Mouse (Mus musculus): ENCODE results near the gene Thsd4. TPM values are rescaled to one million over a fixed set of nuclear protein-coding genes. Genes with fewer than 3 reads are reported as not detected.
A peak's percentile ranks its signal among the peaks of the same experiment; 100 is the strongest.
"Not testable (repeated sequence)": the region's sequence is repeated elsewhere in the genome, so short reads cannot be mapped to it uniquely, and the experiment has no call there.

Gene Thsd4
- polyA plus RNA-seq, 1 experiment from 2014 or later, result 1.8 TPM

GRCm38 (mm10) chr9:60288789-60289188 is 233.1 kb downstream of the Thsd4 start:
- TF ChIP-seq CTCF (IDR thresholded peaks at IDR 0.05), result no peak
- ChIA-PET CTCF (no interaction called here), POLR2A (no interaction called here)
- no peak for DNase-seq (ENCODE audit: low read depth, low spot score)
- H3K27me3 ChIP-seq, result no peaks in the 10 kb centered on the region
- in situ Hi-C loops (cut with MboI; ENCODE audit: low pct_unique_long_range_greater_than_20kb), result no loop called here
- ATAC-seq, result no peak

GRCm38 (mm10) chr9:60286390-60286789 is 235.5 kb downstream of the Thsd4 start:
- no peak for TF ChIP-seq CTCF (IDR thresholded peaks at IDR 0.05)
- POLR2A ChIA-PET, result no interaction called here
- in situ Hi-C loops (cut with MboI; ENCODE audit: low pct_unique_long_range_greater_than_20kb), result no loop called here
- DNase-seq (ENCODE audit: low read depth, low spot score), result no peak
- no peak for ATAC-seq
- CTCF ChIA-PET, result no interaction called here
- no peaks in the 10 kb centered on the region for H3K27me3 ChIP-seq

GRCm38 (mm10) chr9:60285047-60285462 is 236.8 kb downstream of the Thsd4 start:
- POLR2A ChIA-PET, result no interaction called here
- H3K27me3 ChIP-seq, result no peaks in the 10 kb centered on the region
- CTCF ChIA-PET, result interaction anchor here (0.7 to 1.7 kb wide), 5 partner anchors 9 to 42 kb away, joined by 3 to 6 read pairs (median 3); no protein-coding TSS in a partner anchor
- no peak for TF ChIP-seq CTCF (IDR thresholded peaks at IDR 0.05)
- in situ Hi-C loops (cut with MboI; ENCODE audit: low pct_unique_long_range_greater_than_20kb), result no loop called here
- DNase-seq (ENCODE audit: low read depth, low spot score) (no peak), ATAC-seq (no peak)

- DNase-seq (ENCODE audit: low read depth, low spot score) (no peak), ATAC-seq (no peak)
- no peak for TF ChIP-seq CTCF (IDR thresholded peaks at IDR 0.05)
- H3K27me3 ChIP-seq, result no peaks in the 10 kb centered on the region
- CTCF ChIA-PET, result interaction anchor here (0.7 to 1.7 kb wide), 5 partner anchors 9 to 41 kb away, joined by 3 to 6 read pairs (median 3); no protein-coding TSS in a partner anchor
- in situ Hi-C loops (cut with MboI; ENCODE audit: low pct_unique_long_range_greater_than_20kb), result no loop called here
- POLR2A ChIA-PET, result no interaction called here
Observed at GRCm38 (mm10) chr9:60284318-60284717, 237.5 kb downstream of the Thsd4 start.

GRCm38 (mm10) chr9:60283546-60283945 is 238.3 kb downstream of the Thsd4 start:
- TF ChIP-seq CTCF (IDR thresholded peaks at IDR 0.05), result peak; percentile 50
- in situ Hi-C loops (cut with MboI; ENCODE audit: low pct_unique_long_range_greater_than_20kb), result no loop called here
- ChIA-PET CTCF (interaction anchor here (1.2 to 1.7 kb wide), 3 partner anchors 8 to 40 kb away, joined by 3 to 6 read pairs (median 3); no protein-coding TSS in a partner anchor), POLR2A (no interaction called here)
- ATAC-seq (no peak), DNase-seq (ENCODE audit: low read depth, low spot score) (no peak)
- no peaks in the 10 kb centered on the region for H3K27me3 ChIP-seq

GRCm38 (mm10) chr9:60281281-60281680 is 240.6 kb downstream of the Thsd4 start:
- POLR2A ChIA-PET, result interaction anchor here (0.6 kb wide), 1 partner anchor 112 kb away, joined by 4 read pairs; no protein-coding TSS in a partner anchor
- in situ Hi-C loops (cut with MboI; ENCODE audit: low pct_unique_long_range_greater_than_20kb), result no loop called here
- no peaks in the 10 kb centered on the region for H3K27me3 ChIP-seq
- TF ChIP-seq CTCF (IDR thresholded peaks at IDR 0.05), result no peak
- CTCF ChIA-PET, result interaction anchor here (1.6 kb wide), 1 partner anchor 50 kb away, joined by 3 read pairs; no protein-coding TSS in a partner anchor
- ATAC-seq (no peak), DNase-seq (ENCODE audit: low read depth, low spot score) (peak; percentile 27)

DNA sequence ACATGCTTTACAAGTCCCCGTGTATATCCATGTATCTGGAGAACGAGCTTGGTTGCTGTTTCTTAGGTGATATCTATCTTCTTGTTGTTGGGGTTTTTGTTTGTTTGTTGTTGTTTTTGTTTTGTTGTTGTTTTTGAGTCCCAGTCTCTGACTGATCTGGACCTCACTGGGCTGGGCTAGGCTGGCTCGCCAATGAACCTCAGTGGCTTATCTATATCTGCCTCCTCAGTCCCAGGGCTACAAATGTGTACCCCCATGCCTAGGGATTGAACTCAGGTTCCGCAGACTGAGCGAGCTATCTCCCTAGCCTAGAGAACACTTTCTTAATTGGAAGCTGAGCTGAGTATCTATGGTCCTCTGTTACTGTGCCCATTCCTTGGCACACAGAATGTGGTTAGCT is 241.1 kb downstream of the Thsd4 start:
- ChIA-PET POLR2A (interaction anchor here (0.5 to 0.6 kb wide), 2 partner anchors 31 to 112 kb away, joined by 3 to 4 read pairs; no protein-coding TSS in a partner anchor), CTCF (interaction anchor here (1.6 kb wide), 1 partner anchor 50 kb away, joined by 3 read pairs; no protein-coding TSS in a partner anchor)
- DNase-seq (ENCODE audit: low read depth, low spot score) (no peak), ATAC-seq (no peak)
- H3K27me3 ChIP-seq, result no peaks in the 10 kb centered on the region
- in situ Hi-C loops (cut with MboI; ENCODE audit: low pct_unique_long_range_greater_than_20kb), result no loop called here
- no peak for TF ChIP-seq CTCF (IDR thresholded peaks at IDR 0.05)

- ChIA-PET CTCF (no interaction called here), POLR2A (no interaction called here)
- in situ Hi-C loops (cut with MboI; ENCODE audit: low pct_unique_long_range_greater_than_20kb), result no loop called here
- no peak for TF ChIP-seq CTCF (IDR thresholded peaks at IDR 0.05)
- no peak for DNase-seq (ENCODE audit: low read depth, low spot score)
- no peak for ATAC-seq
- no peaks in the 10 kb centered on the region for H3K27me3 ChIP-seq
Observed at GRCm38 (mm10) chr9:60279556-60279955, 242.3 kb downstream of the Thsd4 start.

DNA sequence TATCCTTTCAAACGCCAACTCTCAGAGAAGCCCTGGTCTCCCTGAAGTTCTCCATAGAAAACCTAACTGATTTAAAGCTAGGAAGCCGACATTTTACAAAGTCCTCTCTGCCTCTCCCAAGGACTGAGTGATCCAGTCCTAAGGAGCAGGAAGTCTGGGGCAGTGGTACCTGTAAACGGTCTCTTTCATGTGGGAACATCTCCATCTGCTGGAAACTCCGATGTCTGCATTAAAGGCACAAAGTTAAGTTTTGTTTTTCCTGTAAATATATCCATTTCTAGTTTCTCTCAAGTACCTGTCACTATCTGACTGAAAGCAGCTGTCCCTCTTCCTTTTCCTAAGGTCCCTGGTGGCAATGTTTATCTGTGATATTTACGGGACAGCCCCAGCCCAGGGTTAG is 245.5 kb downstream of the Thsd4 start:
- peak; percentile 61 for TF ChIP-seq CTCF (IDR thresholded peaks at IDR 0.05)
- ATAC-seq (no peak), DNase-seq (ENCODE audit: low read depth, low spot score) (no peak)
- in situ Hi-C loops (cut with MboI; ENCODE audit: low pct_unique_long_range_greater_than_20kb), result no loop called here
- POLR2A ChIA-PET, result interaction anchor here (0.5 kb wide), 1 partner anchor 138 kb away, joined by 3 read pairs; no protein-coding TSS in a partner anchor
- no peaks in the 10 kb centered on the region for H3K27me3 ChIP-seq
- CTCF ChIA-PET, result interaction anchor here (0.9 to 2.5 kb wide), 11 partner anchors 8 to 252 kb away, joined by 3 to 10 read pairs (median 4); partner anchors contain the start of gene Thsd4

- TF ChIP-seq CTCF (IDR thresholded peaks at IDR 0.05), result peak; percentile 62
- H3K27me3 ChIP-seq, result no peaks in the 10 kb centered on the region
- DNase-seq (ENCODE audit: low read depth, low spot score), result no peak
- no peak for ATAC-seq
- CTCF ChIA-PET, result interaction anchor here (0.8 to 2.5 kb wide), 13 partner anchors 9 to 320 kb away, joined by 3 to 10 read pairs (median 4); partner anchors contain the start of gene Thsd4
- in situ Hi-C loops (cut with MboI; ENCODE audit: low pct_unique_long_range_greater_than_20kb), result no loop called here
- POLR2A ChIA-PET, result no interaction called here
Observed at GRCm38 (mm10) chr9:60275410-60276159, 246.3 kb downstream of the Thsd4 start.

GRCm38 (mm10) chr9:60274503-60274902 is 247.3 kb downstream of the Thsd4 start:
- ChIA-PET POLR2A (no interaction called here), CTCF (interaction anchor here (2.3 kb wide), 1 partner anchor 248 kb away, joined by 10 read pairs; the partner anchor contains the start of gene Thsd4)
- no peaks in the 10 kb centered on the region for H3K27me3 ChIP-seq
- no peak for TF ChIP-seq CTCF (IDR thresholded peaks at IDR 0.05)
- in situ Hi-C loops (cut with MboI; ENCODE audit: low pct_unique_long_range_greater_than_20kb), result no loop called here
- ATAC-seq (no peak), DNase-seq (ENCODE audit: low read depth, low spot score) (no peak)

- H3K27me3 ChIP-seq; DNase-seq (ENCODE audit: low read depth, low spot score); in situ Hi-C loops (cut with MboI; ENCODE audit: low pct_unique_long_range_greater_than_20kb); POLR2A ChIA-PET; ATAC-seq; CTCF ChIA-PET: not testable (repeated sequence)
Observed at GRCm38 (mm10) chr9:60272345-60272744, 249.5 kb downstream of the Thsd4 start.
